Mouse (Mus musculus): ENCODE measurements around the gene Dpy19l3. TPM values are rescaled to one million over a fixed set of nuclear protein-coding genes. Genes with fewer than 3 reads are reported as not detected.
A peak's percentile ranks its signal among the peaks of the same experiment; 100 is the strongest.

Dpy19l3 gene
- total RNA-seq, 4 experiments from 2014 or later = 73.1 to 97.4 (median 87.4) TPM

DNA sequence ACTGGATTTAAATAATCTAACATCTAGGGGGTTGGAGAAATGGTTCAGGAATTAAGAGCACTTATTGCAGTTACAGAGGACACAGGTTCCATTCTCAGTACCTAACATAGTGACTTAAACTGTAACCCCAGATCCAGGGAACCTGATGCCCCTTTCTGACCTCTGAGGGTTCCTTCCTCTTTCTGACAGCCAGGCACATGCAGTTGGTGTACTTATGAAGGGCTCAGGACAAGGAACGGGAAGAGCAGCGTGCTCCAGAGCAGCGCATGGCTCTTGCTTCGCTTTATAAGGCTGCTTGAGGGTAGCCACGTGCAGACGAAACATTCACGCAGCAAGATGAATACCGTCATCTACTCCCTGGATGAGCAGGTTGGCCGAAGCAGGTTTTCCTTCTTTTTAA, 3.4 kb downstream of the Dpy19l3 start:
- no peak for DNase-seq (ENCODE audit: low spot score in 2 of 2)

GRCm38 (mm10) chr7:35747397-35747964, 6.8 kb downstream of the Dpy19l3 start:
- DNase-seq (ENCODE audit: low spot score in 2 of 2) = no peak

DNA sequence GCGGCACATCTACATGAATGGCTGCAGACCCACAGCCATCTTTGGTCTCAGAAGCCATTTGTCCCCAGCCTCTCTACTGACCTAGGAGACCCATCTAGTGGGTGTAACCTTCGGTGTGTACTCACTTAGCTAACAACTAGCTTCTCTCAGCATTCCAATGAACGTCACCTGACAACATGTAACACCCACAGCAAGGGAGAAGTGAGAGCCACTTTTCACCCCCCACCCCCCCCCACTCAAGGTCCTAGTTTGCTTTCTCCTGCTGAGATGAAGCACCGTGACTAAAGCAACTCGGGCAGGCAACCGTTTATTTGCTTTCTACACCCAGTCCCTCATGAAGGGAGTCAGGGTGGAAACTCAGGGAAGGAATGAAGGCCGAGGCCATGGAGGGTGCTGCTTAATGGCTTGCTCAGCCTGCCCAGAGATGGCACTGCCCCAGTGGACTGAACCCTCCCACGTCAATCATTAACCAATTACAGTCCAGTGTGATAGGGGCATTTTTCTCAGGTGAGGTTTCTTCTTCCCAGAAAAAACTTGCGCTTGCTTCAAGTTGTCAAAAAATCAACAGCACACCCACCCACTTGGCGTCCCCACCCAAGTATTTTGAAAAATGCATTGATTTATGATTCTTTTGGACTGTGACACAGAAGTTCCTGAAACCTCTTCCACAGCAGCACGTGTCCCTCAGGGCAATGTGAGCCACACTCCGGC, 7.4 kb downstream of the Dpy19l3 start:
- no peak for DNase-seq (ENCODE audit: low spot score in 2 of 2)

GRCm38 (mm10) chr7:35745281-35745702, 9.0 kb downstream of the Dpy19l3 start:
- no peak for DNase-seq (ENCODE audit: low spot score in 2 of 2)

DNA sequence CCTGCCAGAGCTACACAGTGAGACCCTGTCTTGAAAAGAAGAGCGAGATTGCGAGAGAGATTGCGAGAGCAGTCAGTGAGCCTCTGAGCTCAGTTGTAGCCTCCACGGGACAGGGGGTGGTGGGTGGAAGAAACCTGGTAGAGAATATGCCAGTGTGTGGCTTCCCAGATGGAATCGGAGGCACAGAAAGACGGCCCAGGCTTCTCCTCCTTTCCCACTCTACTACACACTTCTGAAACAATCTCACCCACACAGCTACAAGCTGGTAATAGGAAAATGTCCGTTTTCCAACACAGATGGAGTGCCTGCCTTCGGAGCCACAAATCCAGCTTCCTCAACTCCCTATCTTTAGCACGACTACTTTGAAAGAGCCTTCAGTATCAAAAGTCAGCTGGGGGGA, 9.5 kb downstream of the Dpy19l3 start:
- peak; percentile 81 to 84 for DNase-seq (ENCODE audit: low spot score in 2 of 2)

DNA sequence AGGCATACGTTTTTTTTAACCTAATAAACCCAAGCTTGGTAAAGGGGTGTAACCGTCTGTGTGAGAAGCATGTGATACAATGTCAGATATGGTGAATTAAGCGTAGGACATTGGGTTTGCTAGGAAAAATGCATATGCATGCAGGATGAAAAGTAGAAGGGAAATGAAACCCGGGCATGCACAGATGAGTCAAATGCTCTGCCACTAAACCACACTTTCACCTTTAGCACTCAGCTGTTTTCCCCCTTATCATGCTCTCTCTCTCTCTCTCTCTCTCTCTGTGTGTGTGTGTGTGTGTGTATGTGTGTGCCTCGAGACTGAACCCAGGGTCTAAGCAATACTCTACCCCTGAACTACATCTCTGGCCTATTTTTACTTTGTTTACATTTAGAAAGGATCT, 11.9 kb downstream of the Dpy19l3 start:
- no peak for DNase-seq (ENCODE audit: low spot score in 2 of 2)

DNA sequence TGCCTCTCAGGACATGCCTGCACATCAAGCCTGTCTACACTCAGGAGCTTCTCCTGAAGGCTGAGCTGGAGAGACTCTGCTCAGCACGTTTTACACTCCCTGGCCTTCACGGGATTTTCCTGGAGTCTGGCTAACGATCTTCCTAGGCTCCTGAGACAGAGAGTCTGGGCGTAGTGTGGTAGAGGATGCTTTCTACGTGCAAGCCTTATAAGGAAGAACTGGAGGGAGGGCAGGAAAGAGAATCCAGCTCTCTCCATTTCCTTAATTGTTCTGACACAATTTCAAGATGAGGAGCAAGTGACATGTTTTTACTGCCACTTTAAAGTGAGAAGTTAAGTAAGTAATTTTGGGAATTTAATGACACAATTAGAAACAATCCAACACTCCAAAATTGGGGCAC, 12.4 kb downstream of the Dpy19l3 start:
- DNase-seq (ENCODE audit: low spot score in 2 of 2) = no peak

DNA sequence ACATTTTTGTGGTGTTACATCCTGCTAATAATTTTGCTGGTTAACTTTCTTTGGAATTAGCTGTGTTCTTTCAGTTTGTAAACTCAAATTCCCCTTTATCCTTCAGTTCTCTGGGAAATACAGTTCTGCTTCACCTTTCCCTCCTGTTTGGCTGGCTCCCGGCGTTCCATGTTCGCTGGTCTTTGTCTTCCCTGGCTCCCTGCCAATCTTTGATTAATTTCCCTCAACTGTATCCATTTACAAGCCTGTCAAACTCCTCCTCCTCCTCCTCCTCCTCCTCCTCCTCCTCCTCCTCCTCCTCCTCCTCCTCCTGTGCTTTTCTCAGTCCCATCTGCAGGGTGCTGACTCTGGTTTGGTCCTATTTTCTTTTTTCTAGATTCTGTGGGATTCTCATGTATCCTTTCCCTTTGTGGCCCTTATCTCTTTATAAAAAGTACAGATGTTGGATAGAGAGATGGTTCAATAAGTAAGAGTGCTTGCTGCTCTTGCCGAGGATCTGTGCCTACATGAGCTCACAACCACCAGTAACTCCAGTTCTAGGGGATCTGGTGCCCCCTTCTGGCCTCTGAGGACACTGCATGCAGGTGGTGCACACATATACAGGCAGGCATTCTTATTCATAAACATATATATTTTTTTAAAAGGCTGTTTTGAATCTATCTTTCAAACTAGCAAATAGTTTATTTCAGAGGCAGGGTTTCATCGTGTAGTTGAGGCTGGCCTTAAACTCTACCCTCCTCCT, 13.6 kb downstream of the Dpy19l3 start:
- DNase-seq (ENCODE audit: low spot score in 2 of 2) = no peak

GRCm38 (mm10) chr7:35738871-35739270, 15.4 kb downstream of the Dpy19l3 start:
- no peak for DNase-seq (ENCODE audit: low spot score in 2 of 2)

GRCm38 (mm10) chr7:35733313-35734050, 20.8 kb downstream of the Dpy19l3 start:
- no peak for DNase-seq (ENCODE audit: low spot score in 2 of 2)

DNA sequence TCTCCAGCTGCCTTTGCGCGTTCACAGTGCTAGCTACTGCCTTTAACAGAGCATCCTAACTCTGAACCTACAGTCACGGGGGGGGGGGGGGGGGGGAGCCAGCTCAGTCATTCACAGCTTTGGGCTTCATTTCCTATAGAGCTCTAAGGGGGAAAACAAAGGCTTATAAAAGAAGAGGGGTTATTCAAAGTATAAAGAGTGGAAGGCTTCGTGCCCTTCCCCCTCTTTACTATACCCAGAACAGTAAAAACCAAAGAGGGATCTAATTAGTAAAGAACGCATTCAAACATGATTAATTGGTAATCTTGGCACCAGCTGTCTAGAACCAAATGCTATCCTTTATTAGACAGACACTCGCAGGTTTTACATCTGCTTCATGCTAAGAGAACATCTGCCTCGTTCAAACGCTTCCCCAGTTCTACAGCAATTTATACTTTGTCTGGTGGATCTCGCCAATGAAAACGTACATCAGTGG, 21.6 kb downstream of the Dpy19l3 start:
- no peak for DNase-seq (ENCODE audit: low spot score in 2 of 2)

- no peak for DNase-seq (ENCODE audit: low spot score in 2 of 2)
Observed at GRCm38 (mm10) chr7:35729621-35730031, 24.6 kb downstream of the Dpy19l3 start.

DNA sequence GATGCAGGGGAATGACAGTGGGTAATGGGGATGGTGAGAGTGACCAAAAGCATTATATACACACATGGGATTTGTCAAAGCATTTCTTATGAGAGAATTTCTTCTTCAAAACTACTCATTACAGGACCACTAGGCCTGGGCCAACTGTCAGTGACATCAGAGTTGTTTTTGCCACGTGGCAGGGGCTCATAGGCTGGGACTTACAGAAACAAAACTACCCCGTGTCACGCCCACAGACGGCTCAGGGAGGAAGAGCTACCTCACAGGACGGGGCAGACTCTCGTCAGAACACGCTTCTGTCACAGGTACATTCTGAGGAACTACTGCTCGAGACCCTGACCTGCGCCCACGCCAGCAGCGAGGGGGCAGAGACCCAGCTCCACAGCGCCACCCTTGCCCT, 25.9 kb downstream of the Dpy19l3 start:
- no peak for DNase-seq (ENCODE audit: low spot score in 2 of 2)

DNA sequence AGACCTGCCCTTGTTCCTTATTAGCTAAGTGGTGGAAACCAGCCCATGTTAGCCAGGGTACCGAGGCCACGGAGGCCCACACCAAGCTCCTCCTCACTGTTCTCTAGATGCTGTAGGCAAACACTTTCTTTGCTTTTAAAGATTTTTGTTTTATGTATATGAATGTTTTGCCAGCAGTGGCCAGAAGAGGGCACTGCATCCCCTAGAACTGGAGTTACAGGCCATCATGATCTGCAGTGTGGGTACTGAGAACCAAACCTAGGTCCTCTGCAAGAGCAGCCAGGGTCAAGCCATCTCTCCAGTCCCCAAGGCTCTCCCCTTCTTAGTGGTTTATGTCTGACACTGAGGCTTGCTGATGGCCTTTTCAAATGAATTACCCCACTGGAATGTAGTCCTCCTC, 31.2 kb downstream of the Dpy19l3 start:
- no peak for DNase-seq (ENCODE audit: low spot score in 2 of 2)

DNA sequence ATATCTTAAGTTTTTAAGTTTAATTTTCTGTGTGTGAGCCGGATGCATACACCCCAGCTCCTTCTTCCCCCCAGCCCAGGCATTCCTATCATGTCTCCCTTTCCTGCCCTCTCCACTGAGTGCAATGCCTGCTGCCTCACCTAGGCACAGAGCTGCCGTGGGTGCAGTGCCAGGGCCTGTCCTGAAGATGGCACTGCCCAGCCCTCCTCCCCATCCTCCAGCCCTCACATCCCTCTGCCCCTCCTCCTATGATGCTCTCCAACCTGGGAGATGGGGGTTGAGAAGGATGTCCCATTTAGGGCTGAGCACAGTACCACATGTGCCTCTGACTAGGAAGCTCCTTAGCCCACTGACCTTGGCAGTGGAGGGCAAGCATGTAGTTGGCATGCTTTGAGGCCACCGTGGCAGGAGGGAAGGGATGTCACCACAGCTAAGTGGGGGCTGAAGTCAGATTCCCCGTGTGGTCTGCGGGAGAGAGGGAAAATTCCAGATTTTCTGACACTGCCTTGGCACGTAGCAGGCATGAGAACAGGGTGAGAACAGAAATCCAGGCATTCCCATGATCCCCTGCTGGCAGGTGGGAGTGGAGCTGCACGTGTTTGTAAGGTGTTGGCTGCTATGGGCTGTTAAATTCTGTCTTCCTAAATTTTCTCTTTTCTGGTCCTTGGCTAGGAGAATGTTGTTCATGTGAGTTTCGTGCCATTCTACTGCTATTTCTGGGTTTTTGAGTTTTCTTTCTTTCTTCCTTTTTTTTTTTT, 35.7 kb downstream of the Dpy19l3 start:
- DNase-seq (ENCODE audit: low spot score in 2 of 2) = no peak

GRCm38 (mm10) chr7:35710366-35710765, 43.9 kb downstream of the Dpy19l3 start:
- DNase-seq (ENCODE audit: low spot score in 2 of 2) = no peak

GRCm38 (mm10) chr7:35708101-35708500, 46.2 kb downstream of the Dpy19l3 start:
- no peak for DNase-seq (ENCODE audit: low spot score in 2 of 2)

- no peak for DNase-seq (ENCODE audit: low spot score in 2 of 2)
Observed at GRCm38 (mm10) chr7:35699005-35699404, 55.2 kb downstream of the Dpy19l3 start.

- no peak for DNase-seq (ENCODE audit: low spot score in 2 of 2)
Observed at GRCm38 (mm10) chr7:35698073-35698472, 56.2 kb downstream of the Dpy19l3 start.

GRCm38 (mm10) chr7:35692641-35693040, 61.6 kb downstream of the Dpy19l3 start:
- no peak for DNase-seq (ENCODE audit: low spot score in 2 of 2)

GRCm38 (mm10) chr7:35692117-35692516, 62.1 kb downstream of the Dpy19l3 start:
- DNase-seq (ENCODE audit: low spot score in 2 of 2) = no peak
